Mouse (Mus musculus) right cerebral cortex, postnatal 10 days (tissue): ENCODE measurements at regions not wholly inside any gene's neighbourhood (a gene's known extent, or its start where the extent isn't known, plus 50 kb on each side); places are given as distances from the start of the nearest gene placed in this dataset.

Experiments
- DNase-seq, 2 experiments: peaks; one replicate each; pipeline ENCODE4 v3.0.0; 2021; ENCODE audit warnings: low spot score in 2 of 2

- no peak for DNase-seq
Observed at GRCm38 (mm10) chr9:115680703-115681576, 228.3 kb upstream of the Gadl1 start.

DNA sequence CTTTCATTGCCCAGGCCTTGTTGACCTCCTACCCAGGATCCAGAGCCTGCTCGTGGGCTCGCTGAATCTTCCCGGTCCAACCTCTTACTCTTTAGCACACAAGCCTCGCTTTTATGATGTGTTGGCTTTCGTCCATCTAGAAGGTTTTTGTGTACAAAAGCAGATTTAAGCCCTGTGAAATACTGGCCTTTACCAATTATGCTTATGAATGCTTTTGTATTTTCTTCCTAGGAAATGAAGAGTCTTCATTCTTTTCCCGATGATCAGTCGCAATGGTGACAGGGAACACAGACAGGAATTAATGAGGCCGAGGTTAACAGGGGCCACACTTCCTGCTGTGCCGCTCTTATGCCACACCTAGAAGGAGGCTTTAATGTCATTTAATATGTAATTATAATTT, 227.4 kb upstream of the Gadl1 start:
- no peak for DNase-seq

DNA sequence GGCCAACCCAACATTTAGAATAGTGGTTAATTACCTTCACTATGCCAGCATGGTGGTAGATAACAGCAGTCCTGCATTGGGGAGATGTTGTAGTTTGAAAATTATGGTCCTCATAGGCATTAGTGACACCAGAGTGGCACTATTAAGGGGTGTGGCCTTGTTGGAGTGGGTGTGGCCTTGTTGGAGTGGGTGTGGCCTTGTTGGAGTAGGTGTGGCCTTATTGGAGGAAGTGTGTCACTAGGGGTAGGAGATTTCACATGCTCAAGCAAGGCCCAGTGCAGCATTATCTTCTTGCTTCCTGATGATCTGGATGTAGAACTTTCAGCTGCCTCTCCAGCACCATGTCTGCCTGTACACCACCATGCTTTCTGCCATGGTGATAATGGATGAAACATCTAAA, 225.3 kb upstream of the Gadl1 start:
- no peak for DNase-seq

DNA sequence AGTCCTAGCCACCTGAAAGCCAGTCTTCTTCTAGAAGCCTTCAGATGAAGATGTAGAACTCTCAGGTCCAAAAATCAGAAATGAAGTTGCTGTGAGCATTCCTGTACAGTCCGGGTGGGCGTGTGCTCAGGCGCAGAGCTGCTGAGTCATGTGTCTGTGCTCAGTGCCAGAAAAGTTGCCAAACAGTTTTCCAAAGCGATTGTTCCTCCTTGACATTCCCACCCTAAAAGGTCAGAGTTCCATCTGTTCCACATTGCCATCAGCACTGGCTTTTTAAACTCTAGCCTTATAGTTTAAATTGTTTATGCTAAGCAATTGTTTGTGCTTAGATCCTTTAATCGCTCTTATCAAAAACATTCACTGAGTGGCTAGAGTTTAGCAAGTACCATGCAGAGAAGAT, 222.7 kb upstream of the Gadl1 start:
- DNase-seq: no peak

GRCm38 (mm10) chr9:115692837-115693236, 216.4 kb upstream of the Gadl1 start:
- no peak for DNase-seq

DNA sequence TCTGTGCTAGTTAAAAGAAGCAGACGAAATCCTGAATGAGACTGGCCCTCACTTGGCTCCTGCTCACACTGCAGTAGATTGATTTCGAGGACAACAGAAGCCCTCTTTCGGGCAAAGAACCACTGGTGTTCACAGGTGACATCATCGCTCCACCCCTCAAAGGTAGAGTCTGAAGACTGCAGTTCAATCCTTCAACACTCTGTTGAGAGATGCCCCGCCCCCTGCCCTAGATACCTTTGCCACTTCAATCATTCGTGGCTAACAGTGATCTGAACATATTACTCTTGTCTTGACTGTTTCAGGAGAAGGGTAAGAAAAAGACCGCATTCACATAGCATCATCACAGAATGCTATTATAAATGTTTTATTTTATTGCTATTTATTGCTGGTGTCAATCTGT, 205.5 kb upstream of the Gadl1 start:
- DNase-seq: no peak

GRCm38 (mm10) chr9:115704249-115704648, 205.0 kb upstream of the Gadl1 start:
- DNase-seq: peak; percentile 56 to 66

- no peak for DNase-seq
Observed at GRCm38 (mm10) chr9:115705761-115706160, 203.5 kb upstream of the Gadl1 start.

GRCm38 (mm10) chr9:115708199-115708934, 200.9 kb upstream of the Gadl1 start:
- peak; percentile 48 to 63 for DNase-seq

DNA sequence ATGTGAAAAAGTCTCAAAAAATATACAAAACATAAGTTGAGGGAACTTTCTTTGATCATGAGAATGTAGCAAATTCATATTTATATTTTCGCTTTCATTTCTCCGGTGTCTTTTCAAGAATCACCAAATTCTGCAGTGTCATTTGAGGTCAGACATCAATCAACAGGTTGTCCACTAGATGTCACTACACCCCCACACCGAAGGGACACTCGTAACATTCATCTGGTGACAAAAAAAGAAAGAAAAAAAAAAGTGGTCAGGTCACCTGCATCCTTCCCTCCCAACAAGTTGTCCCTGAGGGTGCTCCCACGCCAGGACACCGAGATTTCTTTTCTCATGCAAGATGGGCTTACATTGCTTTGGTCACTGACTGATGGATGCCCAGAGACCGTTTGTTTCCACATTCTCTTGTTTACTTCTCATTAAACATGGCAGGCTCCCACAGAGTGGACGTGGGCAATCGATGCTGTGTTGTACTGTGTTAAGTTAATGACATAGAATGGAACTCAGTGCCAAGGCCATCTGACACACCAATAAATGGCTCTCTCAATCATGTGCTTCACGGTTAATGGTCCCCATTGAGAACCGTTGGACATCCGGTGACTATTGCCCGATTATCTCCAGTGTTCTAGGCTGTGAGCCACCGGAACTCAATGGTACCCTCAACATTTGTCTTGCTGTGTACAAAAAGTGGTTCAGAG, 199.1 kb upstream of the Gadl1 start:
- DNase-seq: peak in 1 of 2 experiments; percentile 29

- no peak for DNase-seq
Observed at GRCm38 (mm10) chr9:115720306-115720705, 188.9 kb upstream of the Gadl1 start.

- no peak for DNase-seq
Observed at GRCm38 (mm10) chr9:115720841-115721240, 188.4 kb upstream of the Gadl1 start.

GRCm38 (mm10) chr9:115724063-115724462, 185.2 kb upstream of the Gadl1 start:
- DNase-seq: no peak

DNA sequence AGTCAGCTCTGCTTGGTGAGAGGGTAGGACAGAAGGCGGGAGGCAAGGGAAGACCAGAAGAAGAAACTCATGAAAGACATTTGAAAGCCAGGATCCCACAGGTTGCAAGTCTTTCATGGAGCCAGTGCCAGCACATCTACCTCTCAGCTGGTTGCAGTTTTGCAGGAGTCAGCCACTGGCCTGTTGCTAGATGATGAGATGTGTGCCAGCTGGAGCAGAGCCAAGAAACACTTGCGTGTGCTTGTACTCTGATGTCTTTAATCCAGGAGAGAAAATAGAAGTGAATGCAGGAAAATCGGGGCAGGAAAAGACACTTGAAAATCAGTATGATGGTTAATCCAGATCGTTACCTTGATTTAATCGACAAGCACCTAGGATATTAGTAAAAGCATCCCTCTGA, 181.9 kb upstream of the Gadl1 start:
- DNase-seq: peak; percentile 52 to 67

GRCm38 (mm10) chr9:115731557-115731956, 177.7 kb upstream of the Gadl1 start:
- DNase-seq: no peak

- DNase-seq: no peak
Observed at GRCm38 (mm10) chr9:115733104-115733503, 176.2 kb upstream of the Gadl1 start.

DNA sequence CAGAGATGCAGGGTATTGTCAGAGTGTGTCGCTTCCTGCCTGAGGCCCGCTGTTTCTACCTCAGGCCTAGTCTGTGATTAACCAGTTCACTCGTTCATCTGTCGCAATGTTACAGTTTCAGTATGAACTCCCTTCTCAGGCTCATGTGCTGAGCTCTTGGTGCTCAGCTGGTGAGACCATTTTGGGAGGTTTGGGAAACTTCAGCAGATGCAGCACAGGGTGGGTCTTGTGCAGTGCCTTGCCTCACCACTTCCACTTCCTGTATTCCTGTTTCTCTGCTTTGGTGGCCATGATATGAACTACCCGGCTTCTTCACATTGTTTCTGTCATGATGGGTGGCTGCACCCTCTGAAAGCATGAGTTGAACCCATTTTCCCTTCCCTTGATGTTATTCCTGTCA, 169.3 kb upstream of the Gadl1 start:
- no peak for DNase-seq

DNA sequence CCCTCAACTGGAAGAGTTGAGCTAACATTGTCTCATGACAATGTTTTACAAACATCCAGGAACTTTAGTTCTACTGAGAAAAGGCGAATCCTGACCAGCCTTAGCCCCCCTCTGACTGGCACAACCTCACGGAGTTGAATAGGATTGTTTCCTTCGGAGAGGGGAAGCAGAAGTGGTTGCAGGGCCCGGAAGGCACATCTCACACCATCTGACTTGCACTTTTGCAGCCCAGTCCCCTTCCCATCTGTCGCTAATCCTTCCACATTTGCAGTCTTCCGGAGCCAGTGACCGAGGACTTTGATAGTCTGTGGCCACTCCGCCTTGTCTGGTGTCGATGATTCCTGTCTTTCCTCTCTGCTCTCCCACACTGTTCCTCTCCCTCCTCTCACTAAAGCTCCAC, 162.8 kb upstream of the Gadl1 start:
- peak; percentile 31 to 36 for DNase-seq

DNA sequence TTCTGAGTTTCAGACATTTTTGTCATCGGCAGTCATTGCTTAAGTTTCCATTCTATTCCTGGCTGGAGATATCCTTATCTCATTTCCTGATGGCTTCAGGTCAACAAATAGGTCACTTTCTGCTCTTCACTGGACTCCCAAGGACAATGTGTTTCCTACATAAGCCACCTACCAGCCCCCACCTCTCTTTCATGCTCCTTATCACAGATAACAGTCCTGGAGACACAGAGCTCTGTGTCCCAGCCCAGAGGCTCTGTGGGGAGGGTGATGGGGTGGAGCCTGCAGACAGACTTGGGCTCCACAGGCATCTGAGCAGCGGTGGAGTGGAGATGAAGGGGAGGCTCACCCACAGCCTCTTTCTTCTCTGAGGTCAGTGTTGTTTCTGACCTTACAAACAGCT, 148.8 kb upstream of the Gadl1 start:
- no peak for DNase-seq

GRCm38 (mm10) chr9:115764136-115764535, 145.1 kb upstream of the Gadl1 start:
- DNase-seq: no peak

DNA sequence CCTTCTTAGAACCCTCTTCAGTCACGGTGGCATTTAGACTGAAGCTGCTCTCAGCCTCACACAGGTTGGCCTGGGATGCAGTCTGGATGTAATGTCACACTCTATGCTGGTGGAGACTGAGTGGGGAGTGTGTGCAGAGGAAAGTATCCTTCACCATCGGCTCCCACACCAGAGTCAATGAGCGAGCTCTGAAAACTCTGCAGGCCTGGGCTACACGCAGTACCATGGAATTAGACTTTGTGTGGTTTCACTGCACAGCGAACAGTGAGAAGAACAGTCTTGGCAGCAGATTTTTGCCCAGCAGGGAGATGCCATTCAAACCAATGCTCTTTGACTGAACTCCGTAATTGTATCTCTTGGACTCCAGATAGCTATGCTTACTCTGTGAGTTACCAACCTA, 142.8 kb upstream of the Gadl1 start:
- DNase-seq: no peak

DNA sequence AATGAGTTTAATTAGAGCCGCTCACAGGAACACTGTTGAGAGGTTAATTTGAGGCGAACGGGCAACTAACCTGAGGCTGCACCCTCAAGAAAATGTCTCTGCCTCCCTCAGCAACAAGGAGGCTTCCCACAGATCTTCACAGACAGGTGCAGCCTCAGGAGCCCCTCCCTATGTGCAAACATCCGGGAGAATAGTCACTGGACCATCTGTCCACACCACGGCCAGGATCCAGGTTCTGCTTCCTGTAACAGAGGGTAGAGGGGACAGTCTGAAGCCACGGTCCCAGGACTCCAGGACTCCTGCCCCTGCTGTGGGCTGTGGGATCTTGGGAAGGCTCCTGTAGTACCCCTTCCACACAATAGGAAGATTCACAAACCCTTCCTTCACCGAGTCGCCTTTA, 134.1 kb upstream of the Gadl1 start:
- no peak for DNase-seq
